Mouse (Mus musculus) liver, adult 2 months (tissue): ENCODE results near the gene Oxa1l. TPM values are rescaled to one million over a fixed set of nuclear protein-coding genes. Genes with fewer than 3 reads are reported as not detected.

Source experiments
- DNase-seq: peaks from one replicate; pipeline ENCODE4 v3.0.0-alpha.2; 2011; ENCODE audit warnings: low read depth, low spot score; ENCODE audit errors: extremely low read depth
- H3K27ac ChIP-seq: fragments of 200-500 bp; replicated peaks from 2 replicates; pipeline ENCODE4 v1.5.1; 2012; ENCODE audit warnings: low read depth, mild to moderate bottlenecking, control low read depth, inconsistent platforms, low read length; ENCODE audit not compliant: insufficient read depth
- H3K27me3 ChIP-seq: fragments of 200-500 bp; 2 replicates; pipeline ENCODE4 v1.6.1; 2012; ENCODE audit warnings: mild to moderate bottlenecking, moderate library complexity, low read length, inconsistent platforms; ENCODE audit not compliant: control insufficient read depth, insufficient read depth
- H3K36me3 ChIP-seq: fragments of 200-500 bp; 2 replicates; pipeline ENCODE4 v1.6.1; 2012; ENCODE audit warnings: low read length, inconsistent platforms; ENCODE audit not compliant: control insufficient read depth, insufficient read depth
- H3K4me1 ChIP-seq: fragments of 200-500 bp; 2 replicates; pipeline ENCODE4 v1.6.1; 2011; ENCODE audit warnings: low read length; ENCODE audit not compliant: control insufficient read depth, insufficient read depth
- H3K4me3 ChIP-seq: fragments of 200-500 bp; 2 replicates; pipeline ENCODE4 v1.5.1; 2011; ENCODE audit warnings: low read depth, mild to moderate bottlenecking, control low read depth, low read length, moderate library complexity; ENCODE audit not compliant: insufficient read depth
- H3K79me2 ChIP-seq: fragments of 200-500 bp; 2 replicates; pipeline ENCODE4 v1.6.1; 2012; ENCODE audit warnings: inconsistent platforms, mild to moderate bottlenecking, low read length, moderate library complexity; ENCODE audit not compliant: control insufficient read depth, insufficient read depth
- H3K9ac ChIP-seq: fragments of 200-500 bp; 2 replicates; pipeline ENCODE4 v1.6.1; 2012; ENCODE audit warnings: low read depth, mild to moderate bottlenecking, control low read depth, inconsistent platforms, low read length
- CTCF ChIP-seq: fragments of 200-500 bp; IDR thresholded peaks from 2 replicates; pipeline ENCODE4 v1.5.1; 2011; ENCODE audit warnings: low read depth, low read length, control low read depth
- POLR2A ChIP-seq: fragments of 200-500 bp; IDR thresholded peaks from 2 replicates; pipeline ENCODE4 v1.6.1; 2011; ENCODE audit warnings: low read length, control low read depth; ENCODE audit not compliant: insufficient read depth; ENCODE audit errors: extremely low read depth
- WGBS: fragments of 180-500 bp; shearing (Covaris S2); methylation state at CpG from one replicate; pipeline ENCODE4 v1.1.7; 2018; 5-methylcytosine and 5-hydroxymethylcytosine counted together
- polyA plus RNA-seq: library from polyadenylated mRNA; depleted of rRNA; stranded (reverse); fragments of >200 nt; gene quantifications from 2 replicates; pipeline ENCODE4 v1.2.3, GENCODE M21; 2012
- total RNA-seq: library from RNA; depleted of rRNA; stranded (reverse); fragments of >200 nt; gene quantifications from 2 replicates; pipeline ENCODE4 v1.2.3, GENCODE M21; 2014

The Oxa1l gene
- total and polyA plus RNA-seq, 2 experiments = 16.4 to 116 TPM

DNA sequence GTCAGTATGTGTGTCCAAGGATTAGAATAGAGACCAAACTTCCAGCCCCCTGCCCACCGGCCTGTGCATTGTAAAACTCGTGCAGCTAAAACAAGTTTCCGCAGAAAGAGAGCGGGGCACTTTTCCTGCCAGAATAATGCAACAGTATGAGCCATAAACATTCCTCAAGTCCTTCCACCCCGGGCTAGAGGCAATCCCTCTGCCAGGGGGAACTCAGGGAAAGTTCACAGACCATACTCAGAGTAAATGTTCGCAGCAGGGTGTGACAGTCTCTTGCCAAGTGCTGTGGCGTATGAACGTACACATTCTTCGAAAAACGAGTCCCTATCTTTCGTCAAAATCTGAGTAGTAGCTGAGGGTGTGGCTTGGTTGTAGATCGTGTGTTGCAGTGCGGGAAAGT is 18.9 kb downstream of the Oxa1l start:
- Histone ChIP-seq H3K4me3 (no peak overlapping the region), H3K4me1 (peaks cover 19% of the 10 kb centered on the region), H3K27me3 (no peaks in the 10 kb centered on the region), H3K79me2 (0 out of 2 replicates have a peak, but pooled peaks cover under 1% of the 10 kb centered on the region), H3K27ac (no peak overlapping the region), H3K36me3 (no peaks in the 10 kb centered on the region), H3K9ac (no peak overlapping the region)
- no peak for TF ChIP-seq POLR2A
- TF ChIP-seq CTCF = no peak
- WGBS = 82% methylated on average over 13 of the region's 13 CpGs
- DNase-seq = no peak

DNA sequence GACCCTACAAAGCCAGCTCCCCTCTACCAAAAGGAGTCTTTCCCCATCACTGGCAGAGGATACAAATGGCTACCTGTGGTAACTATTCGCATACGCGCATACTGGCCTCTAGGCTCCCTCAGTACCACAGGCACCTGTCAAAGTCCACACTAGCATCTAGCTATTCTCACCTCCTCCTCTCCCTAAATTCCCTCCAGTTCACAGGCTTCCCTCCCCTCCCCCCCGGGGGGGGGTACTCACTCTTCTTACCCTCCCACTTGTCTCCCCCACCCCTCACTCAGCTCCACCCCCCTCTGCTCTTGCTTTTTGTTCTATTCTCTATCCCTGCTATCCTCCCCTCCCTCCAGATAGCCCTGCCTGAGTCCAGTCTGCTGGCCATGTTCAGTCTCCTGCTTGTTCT is 20.0 kb downstream of the Oxa1l start:
- H3K4me1 ChIP-seq = peaks cover 19% of the 10 kb centered on the region
- WGBS = 79% methylated on average over 4 of the region's 4 CpGs
- no peak overlapping the region for H3K4me3 ChIP-seq
- no peaks in the 10 kb centered on the region for H3K79me2 ChIP-seq
- H3K36me3 ChIP-seq = no peaks in the 10 kb centered on the region
- H3K27me3 ChIP-seq = no peaks in the 10 kb centered on the region
- TF ChIP-seq POLR2A (no peak), CTCF (no peak)
- H3K9ac ChIP-seq = no peak overlapping the region
- DNase-seq = no peak
- no peak overlapping the region for H3K27ac ChIP-seq

DNA sequence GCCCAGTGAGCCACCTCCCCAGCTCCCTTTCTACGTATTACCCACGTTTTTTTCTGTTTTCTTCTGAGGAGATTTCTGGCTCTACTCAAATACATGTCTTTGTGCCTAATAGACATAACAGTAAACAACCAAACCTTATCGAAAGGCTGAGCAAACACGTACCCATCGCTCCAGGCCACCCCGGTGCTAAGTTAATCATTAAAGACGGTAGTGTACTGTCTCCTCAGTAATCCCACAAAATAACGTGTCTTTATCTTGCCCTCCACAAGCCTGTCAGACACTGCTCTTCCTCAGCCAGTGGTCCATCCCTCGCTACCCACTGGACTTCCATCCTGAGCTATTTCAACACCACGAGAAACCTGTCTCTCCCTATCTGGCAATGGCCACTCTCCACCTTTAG is 21.2 kb downstream of the Oxa1l start:
- no peaks in the 10 kb centered on the region for H3K27me3 ChIP-seq
- DNase-seq = peak; percentile 86
- no peak for TF ChIP-seq POLR2A
- no peak for TF ChIP-seq CTCF
- WGBS = 19% methylated on average over 10 of the region's 10 CpGs
- no peaks in the 10 kb centered on the region for H3K79me2 ChIP-seq
- no peaks in the 10 kb centered on the region for H3K36me3 ChIP-seq
- no peak overlapping the region for H3K9ac ChIP-seq
- no peak overlapping the region for H3K4me3 ChIP-seq
- H3K27ac ChIP-seq = peak overlapping the region; percentile 83
- peaks cover 19% of the 10 kb centered on the region for H3K4me1 ChIP-seq

DNA sequence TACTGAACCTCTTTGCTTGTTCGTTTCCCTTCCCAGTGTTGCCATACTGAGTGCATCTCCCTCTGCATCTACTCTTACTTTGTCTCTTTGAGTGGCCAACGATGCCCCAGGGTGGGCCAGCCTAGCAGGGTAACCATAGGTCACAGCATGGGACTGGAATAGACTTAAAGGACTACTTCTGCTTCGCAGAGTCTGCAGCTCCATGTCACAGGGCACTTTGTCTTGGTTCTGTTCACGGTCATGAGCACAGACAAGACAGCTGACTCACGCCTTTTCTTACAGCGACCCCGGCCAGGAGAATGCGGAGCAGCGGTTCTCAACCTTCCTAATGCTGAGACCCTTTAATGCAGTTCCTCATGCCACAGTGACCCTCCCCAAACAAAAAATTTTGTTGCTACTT is 22.0 kb downstream of the Oxa1l start:
- no peaks in the 10 kb centered on the region for H3K27me3 ChIP-seq
- TF ChIP-seq CTCF (no peak), POLR2A (no peak)
- no peak for DNase-seq
- H3K36me3 ChIP-seq = no peaks in the 10 kb centered on the region
- no peaks in the 10 kb centered on the region for H3K79me2 ChIP-seq
- H3K27ac ChIP-seq = peak overlapping the region; percentile 61
- H3K4me1 ChIP-seq = peaks cover 19% of the 10 kb centered on the region
- no peak overlapping the region for H3K9ac ChIP-seq
- WGBS = 71% methylated on average over 9 of the region's 9 CpGs
- H3K4me3 ChIP-seq = no peak overlapping the region

DNA sequence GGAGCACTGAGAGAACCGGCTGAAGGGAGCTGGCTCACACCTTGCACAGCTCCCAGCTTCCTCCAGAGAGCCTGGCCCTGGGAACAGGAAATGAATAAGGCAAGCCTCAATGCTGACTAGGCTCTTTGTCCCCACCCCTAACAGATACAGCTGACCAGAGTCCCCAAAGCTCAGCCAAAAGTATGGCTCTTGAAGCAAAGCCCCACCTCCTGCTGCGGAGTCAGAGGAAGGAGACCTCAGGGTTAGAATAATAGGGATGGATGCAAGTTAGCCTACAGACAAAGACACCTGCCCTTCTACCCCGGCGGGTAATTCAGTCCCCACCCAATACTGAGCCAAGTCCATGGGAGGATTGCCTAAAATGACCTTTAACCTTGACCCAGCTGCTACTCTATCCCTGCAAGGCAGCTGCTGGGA is 22.7 kb downstream of the Oxa1l start:
- no peak overlapping the region for H3K4me3 ChIP-seq
- H3K27ac ChIP-seq = peak overlapping the region; percentile 61
- no peak overlapping the region for H3K9ac ChIP-seq

DNA sequence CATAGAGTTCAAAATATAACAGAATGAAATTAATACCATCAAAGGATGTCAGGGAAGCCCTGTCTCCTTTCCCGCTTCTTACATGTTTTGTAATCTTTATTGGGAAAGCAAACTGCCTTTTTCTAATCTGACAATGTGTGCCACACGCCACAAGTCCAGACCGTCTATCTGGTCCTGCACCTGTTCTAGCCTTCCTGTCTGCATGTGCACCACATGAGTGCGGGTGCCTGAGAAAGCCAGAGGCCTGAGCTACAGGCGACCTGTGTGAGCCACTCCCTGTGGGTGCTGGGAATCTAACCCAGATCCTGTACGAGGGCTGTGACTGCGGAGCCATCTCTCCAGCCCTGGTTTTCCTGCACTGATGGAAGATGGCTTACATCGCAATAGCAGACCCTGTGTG is 23.8 kb downstream of the Oxa1l start:
- 79% methylated on average over 8 of the region's 8 CpGs for WGBS
- TF ChIP-seq CTCF (no peak), POLR2A (no peak)
- H3K4me1 ChIP-seq = peaks cover 19% of the 10 kb centered on the region
- no peak overlapping the region for H3K4me3 ChIP-seq
- DNase-seq = no peak
- no peak overlapping the region for H3K9ac ChIP-seq
- no peaks in the 10 kb centered on the region for H3K27me3 ChIP-seq
- H3K36me3 ChIP-seq = no peaks in the 10 kb centered on the region
- no peak overlapping the region for H3K27ac ChIP-seq
- H3K79me2 ChIP-seq = no peaks in the 10 kb centered on the region

More for the DNA sequence above, 22.7 kb downstream of the Oxa1l start:
- WGBS = 5% methylated on average over 4 of the region's 4 CpGs
- peaks cover 19% of the 10 kb centered on the region for H3K4me1 ChIP-seq
- DNase-seq = peak; percentile 89
- H3K27me3 ChIP-seq = no peaks in the 10 kb centered on the region
- H3K79me2 ChIP-seq = no peaks in the 10 kb centered on the region
- TF ChIP-seq POLR2A (no peak), CTCF (no peak)
- no peaks in the 10 kb centered on the region for H3K36me3 ChIP-seq
